Mouse (Mus musculus) brain, adult 10 weeks (tissue): ENCODE results near the gene Lrfn4. TPM values are rescaled to one million over a fixed set of nuclear protein-coding genes. Genes with fewer than 3 reads are reported as not detected.

Experiments used
- polyA plus RNA-seq: library from polyadenylated mRNA; stranded (reverse); fragments of 350-450 nt; fragmentation: Illumina TruSeq; extraction: RNeasy Lipid Tissue Mini Kit (QIAGEN cat#74804); gene quantifications from one replicate; pipeline ENCODE4 v1.2.3, GENCODE M21; 2015; ENCODE audit warnings: low read depth, low replicate concordance

Gene Lrfn4
- 21.6 TPM for polyA plus RNA-seq

GRCm38 (mm10) chr19:4615151-4616093, at the start of gene Lrfn4:
Gene Lrfn4 (minus strand): TSS chr19:4615667.

GRCm38 (mm10) chr19:4625179-4625828, 9.8 kb upstream of the Lrfn4 start, which contains the start of gene Rce1:
Gene Rce1 (minus strand): TSS chr19:4625641.

Other genes with a start within 250 kb of the Lrfn4 start
- gene Kdm2a, start 217.4 kb downstream of the Lrfn4 start, polyA plus RNA-seq = 41.1 TPM
- 1.6 TPM for gene Rhod, start 176.2 kb downstream of the Lrfn4 start, polyA plus RNA-seq
- 33.8 TPM for gene Syt12, start 138.2 kb downstream of the Lrfn4 start, polyA plus RNA-seq
- gene 2010003K11Rik, start 117.1 kb downstream of the Lrfn4 start, polyA plus RNA-seq = not detected
- gene Pcx, start 105.2 kb downstream of the Lrfn4 start, polyA plus RNA-seq = 46.9 TPM
- gene Rce1, start 10.0 kb upstream of the Lrfn4 start, polyA plus RNA-seq = 33.2 TPM
- 2.2 TPM for gene Gm960, start 83.0 kb upstream of the Lrfn4 start, polyA plus RNA-seq
- 238 TPM for gene Sptbn2, start 95.5 kb upstream of the Lrfn4 start, polyA plus RNA-seq
- 28.5 TPM for gene Rbm4b, start 140.8 kb upstream of the Lrfn4 start, polyA plus RNA-seq
- 41.4 TPM for gene Rbm4, start 178.2 kb upstream of the Lrfn4 start, polyA plus RNA-seq
- 15.5 TPM for gene Gm21992, start 195.9 kb upstream of the Lrfn4 start, polyA plus RNA-seq
- gene Rbm14, start 196.0 kb upstream of the Lrfn4 start, polyA plus RNA-seq = 18.0 TPM
- 37.6 TPM for gene Ccs, start 223.7 kb upstream of the Lrfn4 start, polyA plus RNA-seq
- 1.8 TPM for gene Ccdc87, start 223.7 kb upstream of the Lrfn4 start, polyA plus RNA-seq
- gene Ctsf, start 239.5 kb upstream of the Lrfn4 start, polyA plus RNA-seq = 85.3 TPM